Mouse (Mus musculus): ENCODE results near the gene Gm10563. TPM values are rescaled to one million over a fixed set of nuclear protein-coding genes. Genes with fewer than 3 reads are reported as not detected.
"Not testable (repeated sequence)": the region's sequence is repeated elsewhere in the genome, so short reads cannot be mapped to it uniquely, and the experiment has no call there.

Gene Gm10563
- total RNA-seq, 2 experiments from 2014 or later, result not detected

GRCm38 (mm10) chr4:155601091-155601996, 43.9 kb downstream of the Gm10563 start, which contains the start of gene Slc35e2:
Gene Slc35e2, plus strand, starts transcription at chr4:155601416.
- peak; percentile 94 to 95 for DNase-seq (ENCODE audit: low spot score in 2 of 2)

- no peak for DNase-seq (ENCODE audit: low spot score in 2 of 2)
Observed at GRCm38 (mm10) chr4:155599901-155600825, 45.0 kb downstream of the Gm10563 start.

- DNase-seq (ENCODE audit: low spot score in 2 of 2), result no peak
Observed at GRCm38 (mm10) chr4:155598536-155598935, 46.7 kb downstream of the Gm10563 start.

DNA sequence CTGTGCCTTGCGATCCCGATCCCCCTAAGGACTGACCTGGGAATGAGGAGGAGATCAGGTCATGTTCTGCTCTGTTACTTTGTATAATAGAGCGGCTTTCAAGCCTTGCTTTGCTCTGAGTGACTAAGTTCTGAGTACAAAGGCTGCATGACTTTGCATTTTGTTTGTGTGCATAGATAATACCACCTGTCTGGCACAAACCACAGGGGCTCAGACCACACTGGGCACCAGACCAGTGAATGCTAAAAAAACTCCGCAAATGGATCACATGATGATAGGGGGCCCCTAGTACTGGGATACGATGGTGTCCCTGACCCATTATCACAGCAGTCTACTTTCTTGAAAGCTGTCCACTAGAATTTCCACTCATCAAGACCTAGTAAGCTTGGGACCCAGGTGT, 48.6 kb downstream of the Gm10563 start:
- no peak for DNase-seq (ENCODE audit: low spot score in 2 of 2)

- DNase-seq (ENCODE audit: low spot score in 2 of 2), result no peak
Observed at GRCm38 (mm10) chr4:155595777-155596176, 49.4 kb downstream of the Gm10563 start.

DNA sequence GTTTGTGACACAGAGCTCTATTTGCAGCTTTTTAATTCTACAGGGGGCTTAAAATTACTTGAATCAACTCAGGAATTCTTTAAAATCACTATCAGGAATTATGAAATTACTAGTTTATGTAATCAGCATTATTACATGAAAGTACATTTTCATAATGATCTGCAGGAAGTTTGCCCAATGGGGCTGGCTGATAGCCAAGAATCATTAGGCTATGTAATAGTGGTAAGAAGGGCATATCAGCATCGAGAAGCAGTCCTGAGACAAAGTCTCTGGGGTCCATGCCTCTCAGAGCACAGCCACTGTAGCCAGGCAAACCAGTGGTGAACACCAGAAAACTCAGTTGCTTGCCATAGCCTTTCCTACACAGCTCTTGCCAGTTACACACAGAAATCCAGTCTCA, 51.4 kb downstream of the Gm10563 start:
- no peak for DNase-seq (ENCODE audit: low spot score in 2 of 2)

DNA sequence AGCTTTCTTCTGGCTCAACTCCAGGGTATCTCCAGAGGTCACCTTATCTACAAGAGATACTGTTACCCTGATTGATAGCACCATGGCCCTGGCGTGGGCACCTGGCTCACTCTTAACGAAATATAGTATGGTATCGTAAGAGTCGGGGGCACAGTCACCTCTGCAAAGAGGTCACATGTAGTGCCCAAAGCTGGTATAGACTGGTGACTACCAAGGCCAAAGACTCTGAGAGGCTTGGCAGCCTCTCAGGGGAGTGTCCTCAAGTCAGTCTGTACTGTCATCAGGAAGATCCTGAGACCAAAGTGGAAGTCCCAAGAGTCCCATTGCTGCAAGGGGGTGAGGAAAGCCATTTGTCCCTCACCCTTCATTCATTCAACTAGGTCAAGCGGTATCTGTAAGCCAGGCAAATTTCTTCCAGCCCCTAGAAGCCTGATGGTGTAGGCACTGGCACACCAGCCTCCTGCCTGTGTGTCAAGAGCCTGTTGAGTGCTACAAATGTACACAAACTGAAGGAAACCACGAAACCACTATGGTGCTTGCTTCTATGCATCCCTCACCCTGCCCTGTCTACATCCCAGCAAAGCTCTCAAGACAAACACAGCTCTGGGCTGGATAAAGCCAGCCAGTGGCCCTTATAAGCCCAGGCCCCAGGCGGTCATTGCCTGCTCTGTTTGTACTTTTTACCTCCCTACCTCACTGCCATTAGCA, 54.0 kb downstream of the Gm10563 start:
- DNase-seq (ENCODE audit: low spot score in 2 of 2), result no peak

DNA sequence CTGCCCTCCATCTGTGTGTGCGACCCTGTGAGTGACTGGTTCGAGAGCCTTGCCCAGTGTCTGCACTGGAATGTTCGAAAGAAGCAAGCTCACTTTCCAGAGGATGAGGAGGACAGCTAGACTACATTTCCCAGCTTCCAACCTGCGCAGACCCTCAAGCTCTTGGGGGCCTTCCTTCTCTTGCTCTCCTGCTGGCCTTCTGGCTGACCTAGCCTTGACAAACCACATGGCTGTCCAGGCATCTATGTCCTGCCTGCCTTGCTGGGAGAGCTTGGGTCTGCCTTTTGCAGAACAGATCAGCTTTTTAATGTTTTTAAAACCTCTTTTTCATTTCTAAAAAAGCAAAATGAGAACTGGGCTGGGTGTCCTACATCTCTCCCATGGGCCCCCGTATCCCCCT, 55.9 kb downstream of the Gm10563 start:
- no peak for DNase-seq (ENCODE audit: low spot score in 2 of 2)

DNA sequence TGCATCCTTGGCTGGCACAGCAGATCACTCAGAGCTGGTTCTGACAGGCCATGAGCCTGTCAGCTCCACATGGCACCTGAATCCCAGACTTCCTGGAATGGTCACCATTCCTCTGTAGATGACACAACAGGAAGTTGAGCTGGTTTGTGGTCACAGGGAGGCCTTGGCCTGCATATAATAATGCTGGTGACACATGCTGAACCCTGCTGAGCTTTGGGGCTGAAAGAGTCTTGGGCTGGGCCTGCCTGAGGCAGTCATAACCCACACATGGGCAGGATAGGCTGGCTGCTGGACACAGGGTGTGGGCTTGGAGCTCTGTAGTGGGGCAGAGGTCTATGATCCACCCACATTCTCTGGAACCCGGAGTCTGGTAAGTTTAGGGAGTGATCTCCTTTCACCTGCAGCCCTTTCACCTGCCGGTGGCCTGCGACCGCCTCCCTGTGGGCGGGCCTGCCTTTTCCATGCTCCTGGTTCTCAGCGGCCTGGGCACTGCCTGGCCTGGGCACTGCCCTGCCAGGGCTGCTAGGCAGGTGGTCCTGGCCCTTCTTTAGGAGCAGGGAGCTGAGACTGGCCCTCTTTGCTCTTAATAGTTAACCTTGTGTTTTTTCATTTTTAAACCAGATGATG, 62.8 kb downstream of the Gm10563 start:
- DNase-seq (ENCODE audit: low spot score in 2 of 2), result no peak

DNA sequence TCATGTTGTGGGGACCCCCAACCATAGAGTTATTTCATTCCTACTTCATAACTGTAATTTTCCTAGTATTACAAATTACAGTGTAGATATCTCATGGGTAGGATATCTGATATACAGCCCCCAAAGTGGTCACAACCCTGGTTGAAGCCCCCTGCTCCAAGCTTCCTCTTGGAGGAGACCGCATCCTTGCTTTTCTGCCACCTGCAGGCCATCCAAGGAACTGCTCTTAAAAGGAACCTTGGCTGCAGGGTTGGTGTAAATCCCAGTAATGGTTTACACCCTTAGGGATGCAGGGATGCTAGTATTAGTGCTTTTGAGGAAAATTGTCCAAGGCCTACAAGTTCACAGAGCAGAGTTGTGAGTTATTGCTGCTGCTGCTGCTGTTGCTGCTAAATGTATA, 64.8 kb downstream of the Gm10563 start:
- peak; percentile 75 to 77 for DNase-seq (ENCODE audit: low spot score in 2 of 2)

DNA sequence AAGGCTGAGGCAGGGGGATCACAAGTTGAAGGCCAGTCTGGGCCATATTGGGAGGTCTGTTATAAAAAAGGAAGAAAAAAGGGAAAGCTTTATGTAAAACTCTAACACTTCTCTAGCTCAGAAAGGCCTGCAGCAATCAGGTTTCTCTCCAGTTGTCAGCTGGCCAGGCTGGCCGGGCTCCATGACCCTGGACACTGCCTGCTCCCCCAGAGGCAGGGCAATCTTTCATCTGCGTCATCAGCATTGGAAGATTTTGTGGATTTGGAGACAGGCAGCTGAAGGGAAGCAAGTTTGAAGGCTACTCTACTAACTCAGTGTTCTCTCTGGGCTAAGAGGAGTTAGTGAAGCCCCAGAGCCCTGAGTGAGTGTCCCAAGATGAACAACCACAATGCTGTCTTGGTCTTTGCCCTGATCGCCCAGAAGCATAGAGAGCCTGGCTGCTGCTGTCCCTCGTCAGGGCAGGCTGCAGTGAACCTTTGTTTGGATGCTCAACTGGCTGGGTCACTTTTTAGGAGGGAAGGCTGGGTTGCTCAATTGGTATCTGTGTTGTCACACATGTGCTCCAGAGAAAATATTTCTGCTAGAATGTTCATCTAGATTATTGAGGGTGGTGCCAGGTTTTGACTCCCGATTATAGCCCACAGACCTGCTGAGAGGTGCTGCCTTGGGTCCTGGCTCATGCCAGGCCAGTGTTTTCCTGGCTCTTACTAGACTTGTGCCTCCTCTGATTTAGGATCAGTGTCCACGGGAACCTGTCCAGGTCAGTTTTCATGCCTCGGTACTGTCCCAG, 66.7 kb downstream of the Gm10563 start:
- DNase-seq (ENCODE audit: low spot score in 2 of 2), result no peak

GRCm38 (mm10) chr4:155577741-155578140, 67.5 kb downstream of the Gm10563 start:
- no peak for DNase-seq (ENCODE audit: low spot score in 2 of 2)

- no peak for DNase-seq (ENCODE audit: low spot score in 2 of 2)
Observed at GRCm38 (mm10) chr4:155577132-155577531, 68.1 kb downstream of the Gm10563 start.

- DNase-seq (ENCODE audit: low spot score in 2 of 2), result no peak
Observed at GRCm38 (mm10) chr4:155575521-155575920, 69.7 kb downstream of the Gm10563 start.

DNA sequence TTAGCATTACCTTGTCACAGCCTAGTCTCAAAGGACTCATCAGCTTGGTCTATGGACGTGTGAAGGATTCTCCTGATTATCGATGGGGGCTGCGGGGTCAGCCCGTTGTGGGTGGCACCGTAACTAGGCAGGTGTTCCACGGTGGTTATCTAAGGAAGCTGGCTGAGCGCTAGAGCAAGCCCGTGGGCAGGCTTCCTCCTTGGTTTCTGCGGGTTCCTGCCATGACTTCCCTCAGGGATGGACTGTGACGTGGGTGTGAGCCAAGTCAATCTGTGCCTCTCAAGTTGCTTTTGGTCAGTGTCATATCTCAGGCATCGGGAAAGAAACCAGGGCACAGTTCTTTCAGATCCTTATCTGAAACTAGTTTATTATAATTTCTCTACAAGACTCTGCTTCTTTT, 70.3 kb downstream of the Gm10563 start:
- no peak for DNase-seq (ENCODE audit: low spot score in 2 of 2)

DNA sequence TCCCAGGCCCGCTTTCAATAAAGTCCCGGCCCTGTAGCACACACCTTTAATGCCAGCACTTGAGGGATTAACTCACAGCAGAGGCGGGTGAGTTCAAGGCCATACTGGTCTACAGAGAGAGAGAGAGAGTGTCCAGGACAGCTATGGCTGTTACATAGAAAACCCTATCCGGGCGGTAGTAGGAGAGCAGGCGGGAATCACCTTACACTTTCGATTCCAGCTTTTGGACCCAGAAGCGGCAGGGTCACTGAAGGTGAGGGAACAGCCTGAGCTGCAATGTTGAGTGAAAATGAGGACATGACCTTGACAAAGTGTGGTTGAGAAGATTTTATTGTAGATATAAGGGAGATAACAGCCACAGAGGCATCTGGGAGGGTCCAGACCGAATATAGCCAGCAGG, 71.3 kb downstream of the Gm10563 start:
- DNase-seq (ENCODE audit: low spot score in 2 of 2), result no peak

- no peak for DNase-seq (ENCODE audit: low spot score in 2 of 2)
Observed at GRCm38 (mm10) chr4:155573155-155573554, 72.1 kb downstream of the Gm10563 start.

DNA sequence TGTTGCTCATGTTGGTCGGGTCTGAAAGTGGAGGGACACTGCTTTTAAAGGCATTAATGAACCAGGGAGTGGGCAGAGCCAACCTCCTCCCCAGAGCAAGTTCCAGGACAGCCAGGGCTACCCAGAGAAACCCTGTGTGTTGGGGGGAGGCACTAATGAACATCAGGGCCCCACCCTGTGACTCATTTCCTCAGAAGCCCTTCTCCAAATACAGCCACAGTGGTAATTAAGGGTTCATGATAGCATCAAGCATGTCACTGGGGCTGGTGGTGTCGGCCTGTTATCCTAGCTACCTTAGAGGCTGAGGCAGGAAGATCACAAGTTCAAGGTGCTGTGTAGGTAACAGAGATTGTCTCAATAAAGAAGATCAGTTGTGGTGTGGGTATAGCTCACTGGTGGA, 73.8 kb downstream of the Gm10563 start:
- DNase-seq (ENCODE audit: low spot score in 2 of 2), result no peak

DNA sequence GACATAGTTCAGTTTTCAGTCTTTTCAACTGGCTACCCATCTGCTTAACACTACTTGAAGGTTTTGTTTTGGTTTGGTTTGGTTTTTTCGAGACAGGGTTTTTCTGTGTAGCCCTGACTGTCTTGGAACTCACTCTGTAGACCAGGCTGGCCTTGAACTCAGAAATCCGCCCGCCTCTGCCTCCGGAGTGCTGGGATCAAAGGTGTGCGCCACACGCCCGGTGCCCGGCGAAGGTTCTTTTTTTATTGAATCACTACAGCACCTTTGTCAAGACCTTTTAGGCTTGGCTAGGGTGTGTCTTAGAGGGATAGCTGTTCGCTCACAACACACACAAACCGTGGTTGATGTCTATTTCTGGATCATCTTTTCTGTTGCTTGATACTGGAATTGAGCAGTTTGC, 74.9 kb downstream of the Gm10563 start:
- DNase-seq (ENCODE audit: low spot score in 2 of 2), result not testable (repeated sequence)

DNA sequence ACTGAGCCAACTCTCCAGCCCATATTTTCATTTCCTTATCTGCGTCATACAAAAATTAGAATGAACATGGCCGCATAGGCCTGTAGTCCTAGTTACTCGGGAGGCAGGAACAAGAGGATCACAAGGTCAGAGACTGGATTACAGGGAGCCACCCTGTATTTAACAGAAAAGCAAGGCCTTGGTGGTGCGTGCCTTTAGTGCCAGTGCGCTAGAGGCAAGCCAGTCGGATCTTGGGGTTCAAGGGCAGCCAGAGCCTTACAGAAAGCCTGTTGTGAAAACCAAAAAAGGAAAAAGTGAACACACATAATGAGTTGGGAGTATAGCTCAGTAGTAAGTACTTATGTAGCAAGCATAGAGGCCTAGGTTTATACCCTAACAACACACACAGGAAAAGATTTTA, 75.4 kb downstream of the Gm10563 start:
- no peak for DNase-seq (ENCODE audit: low spot score in 2 of 2)

All from layer of hippocampus, postnatal 10 days (tissue).